Mouse (Mus musculus) midbrain, postnatal 0 days (tissue): Measurements from ENCODE around the gene Pgbd1. TPM values are rescaled to one million over a fixed set of nuclear protein-coding genes. Genes with fewer than 3 reads are reported as not detected.
A peak's percentile ranks its signal among the peaks of the same experiment; 100 is the strongest.

Experiments
- ATAC-seq: fragments of 200-750 bp; cut with Nextera tagmentation; 2 replicates; pipeline ENCODE4 v1.8.0; 2017; ENCODE audit warnings: moderate number of reproducible peaks, mild to moderate bottlenecking, moderate TSS enrichment, moderate library complexity; ENCODE audit not compliant: low FRiP score
- DNase-seq: peaks from one replicate; pipeline ENCODE4 v3.0.0-alpha.2; 2015; ENCODE audit warnings: low spot score
- H3K27ac ChIP-seq: fragments of 300-500 bp; sonication (generic); 2 replicates; pipeline ENCODE4 v1.5.1; 2014; ENCODE audit warnings: low read depth, mild to moderate bottlenecking, low read length, mixed read lengths
- H3K27me3 ChIP-seq: fragments of 300-500 bp; sonication (generic); 2 replicates; pipeline ENCODE4 v1.6.1; 2014; ENCODE audit warnings: low read length, control low read depth, mixed read lengths; ENCODE audit not compliant: insufficient read depth
- H3K36me3 ChIP-seq: fragments of 300-500 bp; sonication (generic); 2 replicates; pipeline ENCODE4 v1.6.1; 2014; ENCODE audit warnings: low read length, control low read depth, mixed read lengths; ENCODE audit not compliant: insufficient read depth
- H3K4me1 ChIP-seq: fragments of 300-500 bp; sonication (generic); 2 replicates; pipeline ENCODE4 v1.6.1; 2014; ENCODE audit warnings: mild to moderate bottlenecking, control low read depth, antibody characterized with exemption, low read length, mixed read lengths; ENCODE audit not compliant: insufficient read depth
- H3K4me2 ChIP-seq: fragments of 300-500 bp; sonication (generic); 2 replicates; pipeline ENCODE4 v1.6.1; 2014; ENCODE audit warnings: low read depth, mild to moderate bottlenecking, low read length, mixed read lengths; ENCODE audit not compliant: poor library complexity, severe bottlenecking
- H3K4me3 ChIP-seq: fragments of 300-500 bp; sonication (generic); 2 replicates; pipeline ENCODE4 v1.5.1; 2014; ENCODE audit warnings: low read depth, mild to moderate bottlenecking, low read length, moderate library complexity
- H3K9ac ChIP-seq: fragments of 300-500 bp; sonication (generic); replicated peaks from 2 replicates; pipeline ENCODE4 v1.6.1; 2014; ENCODE audit warnings: mild to moderate bottlenecking, low read length, moderate library complexity, mixed read lengths; ENCODE audit not compliant: poor library complexity, severe bottlenecking
- H3K9me3 ChIP-seq: fragments of 300-500 bp; sonication (generic); 2 replicates; pipeline ENCODE4 v1.6.1; 2016; ENCODE audit warnings: low read length, control low read depth
- CTCF ChIP-seq: IDR thresholded peaks from 2 replicates; pipeline ENCODE4 v1.5.1; 2016; ENCODE audit warnings: antibody characterized with exemption, mild to moderate bottlenecking
- WGBS: fragments of 180-500 bp; shearing (Covaris S2); extraction: QIAGEN DNeasy Blood & Tissue Kit; methylation state at CpG from one replicate; pipeline ENCODE4 v1.1.7; 2014; 5-methylcytosine and 5-hydroxymethylcytosine counted together
- microRNA counts: library from miRNA; unstranded; fragments of <30 nt; microRNA quantifications from one replicate; lab custom pipeline; 2015
- microRNA-seq: library from miRNA; unstranded; fragments of <30 nt; microRNA quantifications from one replicate; pipeline ENCODE4, GENCODE M21; 2016; ENCODE audit warnings: borderline number of aligned reads
- polyA plus RNA-seq: library from polyadenylated mRNA; unstranded; fragments of >200 nt; fragmentation: Nextera tagmentation; extraction: Ambion mirVana; gene quantifications from 2 replicates; pipeline ENCODE4 v1.2.1, GENCODE M21; 2015
- total RNA-seq: library from RNA; depleted of rRNA; stranded (reverse); fragments of >200 nt; gene quantifications from 2 replicates; pipeline ENCODE4 v1.2.3, GENCODE M21; 2014; rRNA removed

Gene Pgbd1
- total and polyA plus RNA-seq, 2 experiments from 2014 or later, result 1.9 to 2.8 TPM

GRCm38 (mm10) chr13:21377773-21378172 lies 63.1 kb downstream of the Pgbd1 start:
- Histone ChIP-seq H3K27me3 (no peaks in the 10 kb centered on the region), H3K9ac (no peak overlapping the region), H3K9me3 (no peaks in the 10 kb centered on the region), H3K36me3 (no peaks in the 10 kb centered on the region), H3K4me3 (no peak overlapping the region), H3K27ac (no peak overlapping the region), H3K4me2 (no peak overlapping the region), H3K4me1 (no peaks in the 10 kb centered on the region)
- WGBS, result 90% methylated on average over 2 of the region's 2 CpGs
- DNase-seq (no peak), ATAC-seq (no peak)
- TF ChIP-seq CTCF, result no peak

GRCm38 (mm10) chr13:21372700-21373099 lies 68.2 kb downstream of the Pgbd1 start:
- peaks cover 25% of the 10 kb centered on the region for H3K36me3 ChIP-seq
- H3K9ac ChIP-seq, result no peak overlapping the region
- DNase-seq (no peak), ATAC-seq (no peak)
- WGBS, result 90% methylated on average over 2 of the region's 2 CpGs
- no peaks in the 10 kb centered on the region for H3K4me1 ChIP-seq
- H3K27me3 ChIP-seq, result no peaks in the 10 kb centered on the region
- H3K4me2 ChIP-seq, result no peak overlapping the region
- no peak overlapping the region for H3K27ac ChIP-seq
- TF ChIP-seq CTCF, result no peak
- no peak overlapping the region for H3K4me3 ChIP-seq
- H3K9me3 ChIP-seq, result no peaks in the 10 kb centered on the region

MicroRNAs encoded within 50 kb of the gene (microRNA counts, 519-probe panel; counts per million panel counts)
- 528 counts per million, percentile 58 among the panel's probes with 10 or more counts for microRNA mmu-miR-1896 (lab: Ali Mortazavi, UCI)

Small RNA genes lying within 50 kb of the gene (microRNA-seq; reads per million reads assigned to microRNA genes)
- gene Mir1896, result not detected
- not detected for gene Mir6942

Other genes starting within 250 kb of the Pgbd1 start
- not detected in 2 replicates for gene Gpx5, start 148.3 kb downstream of the Pgbd1 start, total RNA-seq
- gene Gpx5, start 148.3 kb downstream of the Pgbd1 start, polyA plus RNA-seq, result not detected in 2 replicates
- not detected in 2 replicates for gene Gpx6, start 128.9 kb downstream of the Pgbd1 start, total RNA-seq
- gene Gpx6, start 128.9 kb downstream of the Pgbd1 start, polyA plus RNA-seq, result 0.26 and 0.58 TPM in 2 replicates
- gene Olfr1367, start 94.1 kb downstream of the Pgbd1 start, total RNA-seq, result not detected in 2 replicates
- gene Olfr1367, start 94.1 kb downstream of the Pgbd1 start, polyA plus RNA-seq, result not detected in 2 replicates
- 5.0 and 6.4 TPM in 2 replicates for gene Zscan12, start 78.2 kb downstream of the Pgbd1 start, total RNA-seq
- gene Zscan12, start 78.2 kb downstream of the Pgbd1 start, polyA plus RNA-seq, result 7.2 and 7.8 TPM in 2 replicates
- gene Zkscan3, start 38.3 kb downstream of the Pgbd1 start, total RNA-seq, result 32.9 and 40.4 TPM in 2 replicates
- 37.9 and 40.4 TPM in 2 replicates for gene Zkscan3, start 38.3 kb downstream of the Pgbd1 start, polyA plus RNA-seq
- gene Zscan26, start 12.7 kb upstream of the Pgbd1 start, total RNA-seq, result 22.6 and 25.8 TPM in 2 replicates
- gene Zscan26, start 12.7 kb upstream of the Pgbd1 start, polyA plus RNA-seq, result 19.4 and 20.1 TPM in 2 replicates
- 0.19 and 0.60 TPM in 2 replicates for gene Nkapl, start 27.5 kb upstream of the Pgbd1 start, total RNA-seq
- gene Nkapl, start 27.5 kb upstream of the Pgbd1 start, polyA plus RNA-seq, result 2.0 and 2.5 TPM in 2 replicates
- gene Zkscan4, start 37.8 kb upstream of the Pgbd1 start, total RNA-seq, result 7.8 and 10.0 TPM in 2 replicates
- 6.7 and 6.9 TPM in 2 replicates for gene Zkscan4, start 37.8 kb upstream of the Pgbd1 start, polyA plus RNA-seq
- not detected in 2 replicates for gene Gm10065, start 38.4 kb upstream of the Pgbd1 start, total RNA-seq
- not detected in 2 replicates for gene Gm10065, start 38.4 kb upstream of the Pgbd1 start, polyA plus RNA-seq
- gene AK157302, start 54.2 kb upstream of the Pgbd1 start, total RNA-seq, result 0.22 and 0.28 TPM in 2 replicates
- gene AK157302, start 54.2 kb upstream of the Pgbd1 start, polyA plus RNA-seq, result 0.49 and 0.74 TPM in 2 replicates
- gene Gm11273, start 60.4 kb upstream of the Pgbd1 start, total RNA-seq, result 6.7 and 16.8 TPM in 2 replicates
- gene Gm11273, start 60.4 kb upstream of the Pgbd1 start, polyA plus RNA-seq, result 6.4 and 10.6 TPM in 2 replicates
- 6.9 and 10.6 TPM in 2 replicates for gene Zkscan8, start 90.1 kb upstream of the Pgbd1 start, total RNA-seq
- 1.4 and 1.9 TPM in 2 replicates for gene Zkscan8, start 90.1 kb upstream of the Pgbd1 start, polyA plus RNA-seq
- gene Olfr1366, start 101.8 kb upstream of the Pgbd1 start, total RNA-seq, result not detected in 2 replicates
- gene Olfr1366, start 101.8 kb upstream of the Pgbd1 start, polyA plus RNA-seq, result 0.05 and 0.12 TPM in 2 replicates
- not detected in 2 replicates for gene Olfr1535, start 118.8 kb upstream of the Pgbd1 start, total RNA-seq
- 0.07 and 0.10 TPM in 2 replicates for gene Olfr1535, start 118.8 kb upstream of the Pgbd1 start, polyA plus RNA-seq
- gene Olfr1364, start 140.7 kb upstream of the Pgbd1 start, total RNA-seq, result not detected in 2 replicates
- not detected in 2 replicates for gene Olfr1364, start 140.7 kb upstream of the Pgbd1 start, polyA plus RNA-seq
- not detected in 2 replicates for gene Olfr1362, start 173.0 kb upstream of the Pgbd1 start, total RNA-seq
- gene Olfr1362, start 173.0 kb upstream of the Pgbd1 start, polyA plus RNA-seq, result not detected in 2 replicates
- not detected in 2 replicates for gene Olfr11, start 201.5 kb upstream of the Pgbd1 start, total RNA-seq
- not detected in 2 replicates for gene Olfr11, start 201.5 kb upstream of the Pgbd1 start, polyA plus RNA-seq
- not detected in 2 replicates for gene Olfr1361, start 222.3 kb upstream of the Pgbd1 start, total RNA-seq
- not detected in 2 replicates for gene Olfr1361, start 222.3 kb upstream of the Pgbd1 start, polyA plus RNA-seq
- gene Olfr1360, start 236.3 kb upstream of the Pgbd1 start, total RNA-seq, result not detected in 2 replicates
- gene Olfr1360, start 236.3 kb upstream of the Pgbd1 start, polyA plus RNA-seq, result not detected in 2 replicates